Mouse (Mus musculus): ENCODE results near the gene Gm20388. TPM values are rescaled to one million over a fixed set of nuclear protein-coding genes. Genes with fewer than 3 reads are reported as not detected.

Gene Gm20388
- polyA plus RNA-seq, 1 experiment from 2014 or later = not detected

DNA sequence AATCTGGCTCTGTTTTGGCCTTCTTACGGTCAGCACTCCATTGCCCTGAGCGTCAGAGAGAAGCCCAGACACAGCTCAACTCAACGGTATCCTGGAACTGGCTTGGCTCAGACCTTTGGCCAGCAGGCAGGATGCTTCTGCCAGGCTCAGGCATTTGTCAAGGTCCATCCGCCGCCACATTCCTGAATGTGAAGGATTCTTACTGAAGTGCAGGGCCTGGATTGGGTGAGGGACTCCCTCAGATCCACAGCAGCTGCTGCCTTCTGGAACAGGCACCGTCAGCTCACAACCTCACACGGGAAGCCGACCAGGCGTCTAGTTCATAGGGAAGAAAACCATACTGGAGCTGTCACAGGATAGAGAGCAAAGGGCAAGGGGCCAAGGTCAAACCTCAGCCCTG, 1436.2 kb downstream of the Gm20388 start:
- H3K4me1 ChIP-seq = no peaks in the 10 kb centered on the region
- H3K9ac ChIP-seq (replicated peaks) = no peak overlapping the region
- no peaks in the 10 kb centered on the region for H3K36me3 ChIP-seq
- no peak for ATAC-seq (replicated peaks)
- H3K27ac ChIP-seq (replicated peaks) = no peak overlapping the region
- no peak overlapping the region for H3K4me2 ChIP-seq (replicated peaks)
- H3K9me3 ChIP-seq = no peaks in the 10 kb centered on the region
- 77% methylated on average over 9 of the region's 9 CpGs for WGBS
- H3K4me3 ChIP-seq = no peak overlapping the region
- H3K27me3 ChIP-seq = no peaks in the 10 kb centered on the region

DNA sequence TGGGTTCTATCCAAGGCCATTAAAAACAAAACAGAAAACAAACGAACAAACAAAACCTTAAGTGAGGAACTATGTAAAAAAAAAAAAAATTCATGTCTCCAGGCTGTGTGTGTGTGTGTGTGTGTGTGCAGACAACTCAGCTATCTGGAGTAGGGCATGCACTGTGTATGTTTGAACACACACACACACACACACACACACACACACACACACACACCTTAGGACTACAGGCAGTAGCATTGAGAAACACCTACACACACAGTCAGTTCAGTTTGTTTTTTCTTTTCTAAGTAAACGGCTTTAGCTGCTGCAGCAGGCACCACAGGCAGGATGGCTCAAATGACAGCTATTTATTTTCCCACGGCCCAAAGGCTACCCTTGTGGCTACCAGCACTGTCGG, 1438.4 kb downstream of the Gm20388 start:
- Histone ChIP-seq H3K27me3 (no peaks in the 10 kb centered on the region), H3K4me3 (no peak overlapping the region), H3K4me1 (no peaks in the 10 kb centered on the region), H3K27ac (replicated peaks) (no peak overlapping the region), H3K4me2 (replicated peaks) (no peak overlapping the region), H3K36me3 (no peaks in the 10 kb centered on the region), H3K9ac (replicated peaks) (no peak overlapping the region), H3K9me3 (no peaks in the 10 kb centered on the region)
- 55% methylated on average over 4 of the region's 4 CpGs for WGBS
- no peak for ATAC-seq (replicated peaks)

DNA sequence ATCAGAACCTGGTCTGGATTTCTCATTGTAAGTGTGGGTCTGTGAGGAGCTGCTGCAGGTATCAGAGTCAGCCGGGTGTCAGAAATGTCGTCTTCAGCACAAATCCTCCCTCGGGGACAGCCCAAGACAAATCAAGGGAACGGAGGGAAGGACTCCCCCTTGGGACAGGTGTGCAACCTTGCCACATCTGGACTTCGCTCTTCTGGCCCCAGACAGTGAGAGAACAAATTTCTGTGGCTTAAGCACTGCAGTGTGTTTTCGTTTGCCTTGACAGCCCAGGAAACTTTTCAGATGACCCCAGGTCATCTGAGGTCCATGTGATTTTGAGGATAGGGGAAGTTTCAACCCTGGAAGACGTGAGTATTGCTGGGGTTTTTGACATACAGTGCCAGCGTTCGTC, 1440.2 kb downstream of the Gm20388 start:
- Histone ChIP-seq H3K4me1 (no peaks in the 10 kb centered on the region), H3K27ac (replicated peaks) (no peak overlapping the region), H3K9ac (replicated peaks) (no peak overlapping the region)

DNA sequence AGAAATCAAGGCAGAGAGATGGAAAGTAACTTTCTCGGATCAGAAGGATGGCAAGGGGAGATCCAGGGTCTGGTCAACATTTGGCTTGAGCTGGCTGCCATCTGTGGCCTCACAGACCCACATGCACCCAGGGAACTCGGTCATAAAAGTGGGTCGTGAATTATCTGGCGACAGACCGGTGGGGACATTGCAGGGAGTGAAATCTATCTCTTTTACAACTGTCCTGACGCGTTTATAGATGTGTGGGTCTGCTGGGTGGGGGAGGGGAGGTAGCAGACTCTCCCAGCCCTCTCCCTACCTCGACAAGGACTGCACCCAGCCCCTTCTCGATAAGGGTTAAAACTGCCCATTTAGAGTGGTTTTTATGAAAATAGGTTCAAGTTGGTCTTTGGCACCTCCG, 1444.2 kb downstream of the Gm20388 start:
- Histone ChIP-seq H3K27me3 (no peaks in the 10 kb centered on the region), H3K36me3 (no peaks in the 10 kb centered on the region), H3K4me1 (peaks cover 10% of the 10 kb centered on the region), H3K9ac (replicated peaks) (no peak overlapping the region), H3K27ac (replicated peaks) (no peak overlapping the region), H3K9me3 (no peaks in the 10 kb centered on the region), H3K4me2 (replicated peaks) (no peak overlapping the region), H3K4me3 (no peak overlapping the region)
- 84% methylated on average over 10 of the region's 10 CpGs for WGBS
- ATAC-seq (replicated peaks) = no peak

More for the DNA sequence above, 1440.2 kb downstream of the Gm20388 start:
- no peak for ATAC-seq (replicated peaks)
- no peak overlapping the region for H3K4me3 ChIP-seq
- H3K27me3 ChIP-seq = no peaks in the 10 kb centered on the region
- H3K36me3 ChIP-seq = no peaks in the 10 kb centered on the region
- 85% methylated on average over 9 of the region's 9 CpGs for WGBS
- H3K4me2 ChIP-seq (replicated peaks) = no peak overlapping the region
- H3K9me3 ChIP-seq = no peaks in the 10 kb centered on the region

DNA sequence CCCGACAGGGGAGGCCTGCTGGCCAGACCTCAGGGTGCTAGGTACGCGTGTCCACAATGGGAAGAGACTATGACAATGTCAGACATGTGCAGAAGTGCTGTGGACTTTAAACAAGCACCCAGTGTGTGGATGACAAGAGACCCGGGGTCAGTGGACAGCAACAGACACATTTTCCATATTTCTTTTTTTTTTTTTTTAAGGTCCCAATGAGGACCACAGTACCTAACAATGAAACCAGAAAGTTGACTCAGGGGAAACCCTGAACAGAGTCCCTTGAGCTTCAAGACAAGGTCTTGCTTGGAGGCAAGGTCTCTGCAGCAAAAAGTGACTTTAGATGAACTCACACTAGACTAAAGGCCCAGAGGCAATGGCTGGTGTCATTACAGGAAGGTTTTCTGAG, 1446.8 kb downstream of the Gm20388 start:
- Histone ChIP-seq H3K4me2 (replicated peaks) (no peak overlapping the region), H3K9me3 (no peaks in the 10 kb centered on the region), H3K4me3 (no peak overlapping the region), H3K9ac (replicated peaks) (no peak overlapping the region), H3K36me3 (no peaks in the 10 kb centered on the region), H3K27ac (replicated peaks) (no peak overlapping the region), H3K27me3 (no peaks in the 10 kb centered on the region), H3K4me1 (peaks cover 10% of the 10 kb centered on the region)
- no peak for ATAC-seq (replicated peaks)
- WGBS = 93% methylated on average over 4 of the region's 4 CpGs

DNA sequence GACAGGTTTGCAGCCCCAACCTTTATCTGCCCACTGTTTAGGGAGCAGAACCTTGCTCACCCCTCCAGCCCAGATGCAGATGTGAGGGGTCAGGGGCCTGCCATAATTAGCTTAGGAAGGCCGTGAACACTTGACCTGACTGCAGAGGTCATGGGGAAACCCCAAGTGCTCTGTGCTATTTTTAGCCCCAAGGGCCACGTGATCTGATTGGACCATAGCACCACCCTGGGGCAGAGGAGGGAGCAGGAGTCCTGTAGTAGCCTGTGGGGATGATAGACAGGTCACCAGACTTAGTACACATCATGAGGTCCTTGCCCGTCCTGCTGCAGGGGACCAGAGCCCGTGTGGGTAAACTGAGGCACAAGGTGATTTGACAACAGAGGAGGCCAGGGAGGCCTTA, 1448.0 kb downstream of the Gm20388 start:
- no peak for ATAC-seq (replicated peaks)
- Histone ChIP-seq H3K27me3 (no peaks in the 10 kb centered on the region), H3K4me1 (peaks cover 10% of the 10 kb centered on the region), H3K9me3 (no peaks in the 10 kb centered on the region), H3K4me3 (no peak overlapping the region), H3K27ac (replicated peaks) (no peak overlapping the region), H3K4me2 (replicated peaks) (no peak overlapping the region), H3K36me3 (no peaks in the 10 kb centered on the region), H3K9ac (replicated peaks) (no peak overlapping the region)
- 67% methylated on average over 4 of the region's 4 CpGs for WGBS

DNA sequence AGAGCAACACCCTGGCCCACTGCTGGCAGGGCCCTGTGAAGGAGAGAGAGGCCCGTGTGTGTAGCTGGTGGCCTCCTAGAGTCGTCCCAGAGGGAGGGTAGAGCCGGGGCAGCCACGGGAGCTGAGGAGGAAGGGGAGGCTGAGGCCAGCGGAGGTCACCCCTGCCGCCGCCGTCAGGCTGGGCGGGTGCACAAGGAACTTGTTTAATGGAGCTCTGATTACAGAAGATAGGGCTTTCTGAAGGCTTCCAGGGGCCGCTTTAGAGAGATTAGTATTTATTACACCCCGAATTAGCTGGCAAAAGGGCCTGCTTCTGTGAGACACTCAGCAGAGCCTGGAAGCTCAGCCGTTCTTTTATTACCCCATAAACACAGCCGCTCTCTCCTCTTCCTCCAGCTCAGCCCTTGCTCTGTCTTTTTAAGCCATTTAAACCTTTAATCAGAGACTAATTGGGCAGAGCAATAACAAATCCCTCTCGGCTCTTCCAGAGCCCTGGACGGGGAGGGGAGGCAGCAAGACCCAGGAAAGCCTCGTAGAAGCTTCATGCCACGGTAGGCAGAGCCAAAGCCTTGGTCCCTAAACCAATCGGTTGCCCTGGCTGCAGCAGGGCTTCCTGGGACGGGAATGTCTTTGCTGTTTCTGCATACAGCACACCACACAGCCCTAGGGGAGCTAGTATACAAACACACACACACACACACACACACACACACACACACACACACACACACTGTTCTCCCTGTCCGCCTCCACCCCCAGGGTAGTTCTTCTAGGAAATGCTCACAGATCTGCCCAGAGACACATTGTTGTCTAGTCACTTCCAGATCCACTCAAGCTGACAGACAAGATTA, 1448.7 kb downstream of the Gm20388 start:
- Histone ChIP-seq H3K4me2 (replicated peaks) (no peak overlapping the region), H3K9ac (replicated peaks) (no peak overlapping the region; the same call in 1 of the 2 replicates), H3K9me3 (no peaks in the 10 kb centered on the region), H3K4me1 (peaks cover 10% of the 10 kb centered on the region), H3K27ac (replicated peaks) (peak overlapping the region; percentile 33; the same call in 1 of the 2 replicates), H3K36me3 (no peaks in the 10 kb centered on the region), H3K27me3 (no peaks in the 10 kb centered on the region), H3K4me3 (no peak overlapping the region)
- no peak for ATAC-seq (replicated peaks)
- WGBS = 6% methylated on average over 20 of the region's 20 CpGs

DNA sequence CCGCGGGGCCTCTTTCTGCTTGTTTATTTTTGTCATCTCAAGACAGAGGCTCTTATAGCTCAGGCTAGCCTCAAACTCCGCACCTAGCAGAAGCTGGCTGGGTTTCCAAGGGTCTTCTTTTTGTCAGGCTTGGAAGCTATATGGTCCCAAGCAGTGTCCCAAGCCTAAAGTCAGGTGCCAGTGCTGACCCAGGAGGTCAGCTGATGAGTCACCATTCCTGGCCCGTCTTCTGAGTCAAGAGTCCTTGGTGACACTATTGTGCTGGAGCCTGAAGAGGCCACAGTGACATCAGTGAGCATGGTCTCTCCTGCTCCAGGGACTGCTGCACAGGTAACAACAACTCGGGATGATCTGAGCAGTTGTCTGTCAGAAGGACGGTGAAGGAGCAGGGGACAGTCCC, 1449.4 kb downstream of the Gm20388 start:
- no peak overlapping the region for H3K9ac ChIP-seq (replicated peaks)
- H3K4me1 ChIP-seq = peaks cover 10% of the 10 kb centered on the region
- no peak overlapping the region for H3K4me2 ChIP-seq (replicated peaks)
- no peaks in the 10 kb centered on the region for H3K36me3 ChIP-seq
- WGBS = 72% methylated on average over 6 of the region's 6 CpGs
- H3K9me3 ChIP-seq = no peaks in the 10 kb centered on the region
- ATAC-seq (replicated peaks) = no peak
- H3K27ac ChIP-seq (replicated peaks) = no peak overlapping the region
- H3K4me3 ChIP-seq = no peak overlapping the region
- no peaks in the 10 kb centered on the region for H3K27me3 ChIP-seq

DNA sequence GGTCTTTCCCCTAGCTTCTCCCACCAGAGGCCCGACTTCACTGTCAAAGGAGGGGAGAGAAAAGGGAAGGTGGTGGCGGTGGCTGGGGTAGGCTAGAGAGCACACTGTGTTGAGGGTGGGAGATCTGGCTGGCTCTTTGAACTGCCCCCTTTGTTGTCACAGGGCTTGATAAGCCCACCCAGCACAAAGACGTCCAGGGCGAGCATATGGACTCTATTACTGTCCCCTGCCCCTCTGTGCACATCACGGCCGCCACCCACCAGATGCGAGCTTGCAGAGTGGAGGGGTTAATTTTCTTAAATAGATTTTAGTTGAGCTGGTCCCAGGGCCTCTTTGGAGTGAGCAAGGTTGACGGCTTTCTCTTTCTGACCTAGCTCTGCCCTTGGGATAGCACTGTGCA, 1450.5 kb downstream of the Gm20388 start:
- Histone ChIP-seq H3K9me3 (no peaks in the 10 kb centered on the region), H3K9ac (replicated peaks) (no peak overlapping the region), H3K4me2 (replicated peaks) (no peak overlapping the region), H3K36me3 (no peaks in the 10 kb centered on the region), H3K27me3 (no peaks in the 10 kb centered on the region), H3K4me1 (peaks cover 10% of the 10 kb centered on the region), H3K4me3 (no peak overlapping the region), H3K27ac (replicated peaks) (no peak overlapping the region)
- WGBS = 75% methylated on average over 8 of the region's 8 CpGs
- no peak for ATAC-seq (replicated peaks)

DNA sequence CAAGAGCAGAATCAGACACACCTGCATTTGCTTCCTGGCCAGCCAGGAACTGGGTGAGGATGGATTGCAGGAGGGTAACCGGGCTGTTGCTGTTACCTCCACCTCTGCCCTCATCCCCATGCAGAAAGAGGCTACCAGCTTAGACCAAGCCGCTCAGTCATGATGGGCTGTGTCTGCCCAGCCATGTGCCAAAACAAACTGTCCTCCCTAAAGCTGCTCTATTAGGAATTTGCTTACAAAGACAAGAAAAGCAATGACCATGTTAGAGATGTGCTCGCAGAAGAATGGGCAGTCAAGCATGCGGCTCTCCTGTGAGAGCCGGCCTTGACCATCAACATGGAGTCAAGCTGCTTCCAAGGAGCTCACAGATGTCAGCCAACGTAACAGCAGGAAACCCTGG, 1454.0 kb downstream of the Gm20388 start:
- WGBS = 85% methylated on average over 6 of the region's 6 CpGs
- no peaks in the 10 kb centered on the region for H3K36me3 ChIP-seq
- no peak overlapping the region for H3K27ac ChIP-seq (replicated peaks)
- no peaks in the 10 kb centered on the region for H3K27me3 ChIP-seq
- H3K4me3 ChIP-seq = no peak overlapping the region
- no peak for ATAC-seq (replicated peaks)
- H3K9ac ChIP-seq (replicated peaks) = no peak overlapping the region
- H3K4me2 ChIP-seq (replicated peaks) = no peak overlapping the region
- H3K9me3 ChIP-seq = no peaks in the 10 kb centered on the region
- H3K4me1 ChIP-seq = peaks cover 3% of the 10 kb centered on the region

DNA sequence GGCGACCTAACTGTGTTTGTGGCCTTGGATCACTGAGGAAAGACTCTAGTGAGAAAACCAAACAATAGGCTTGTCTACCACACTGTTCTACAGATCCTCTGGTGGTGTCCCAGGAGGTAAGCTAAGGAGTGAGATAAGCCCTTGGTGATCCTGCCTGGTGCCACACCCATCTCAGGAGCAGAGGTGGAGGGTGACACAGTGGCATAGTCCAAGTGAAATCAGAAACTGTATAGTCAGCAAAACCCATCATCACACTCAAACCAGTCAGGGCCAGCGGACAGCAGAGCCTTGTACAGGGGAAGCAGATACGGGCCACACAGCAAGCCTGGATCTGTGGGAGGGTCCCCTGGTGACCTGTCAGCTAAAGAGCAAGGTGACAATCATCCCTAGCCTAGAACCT, 1454.5 kb downstream of the Gm20388 start:
- no peaks in the 10 kb centered on the region for H3K36me3 ChIP-seq

DNA sequence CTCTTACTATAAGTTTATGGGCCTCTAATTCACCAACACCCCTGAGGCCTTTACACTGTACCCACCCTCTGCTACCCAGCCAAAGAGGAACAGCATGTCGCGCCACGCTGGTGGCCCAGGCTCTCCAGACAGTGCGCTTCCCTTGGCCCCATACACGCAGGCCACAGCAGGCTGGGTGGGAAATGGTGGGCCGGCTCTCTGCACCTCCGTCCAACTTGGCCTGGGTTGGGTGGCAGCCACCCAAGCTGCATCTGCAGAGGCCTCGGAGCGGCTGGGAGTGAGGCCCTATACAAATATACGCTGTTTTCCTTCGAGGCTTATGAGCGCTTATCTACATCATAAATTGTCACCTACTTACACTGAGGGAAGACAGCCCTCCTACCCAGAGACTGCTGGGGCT, 1456.0 kb downstream of the Gm20388 start:
- no peak overlapping the region for H3K4me3 ChIP-seq
- H3K36me3 ChIP-seq = no peaks in the 10 kb centered on the region
- H3K27me3 ChIP-seq = no peaks in the 10 kb centered on the region
- no peaks in the 10 kb centered on the region for H3K9me3 ChIP-seq
- no peak overlapping the region for H3K27ac ChIP-seq (replicated peaks)
- ATAC-seq (replicated peaks) = no peak
- 94% methylated on average over 12 of the region's 12 CpGs for WGBS
- no peaks in the 10 kb centered on the region for H3K4me1 ChIP-seq
- no peak overlapping the region for H3K4me2 ChIP-seq (replicated peaks)
- no peak overlapping the region for H3K9ac ChIP-seq (replicated peaks)

More for the DNA sequence above, 1454.5 kb downstream of the Gm20388 start:
- H3K27me3 ChIP-seq = no peaks in the 10 kb centered on the region
- no peaks in the 10 kb centered on the region for H3K9me3 ChIP-seq
- no peak overlapping the region for H3K4me2 ChIP-seq (replicated peaks)
- no peak for ATAC-seq (replicated peaks)
- no peak overlapping the region for H3K4me3 ChIP-seq
- H3K27ac ChIP-seq (replicated peaks) = no peak overlapping the region
- H3K4me1 ChIP-seq = no peaks in the 10 kb centered on the region
- 78% methylated on average over 3 of the region's 3 CpGs for WGBS
- H3K9ac ChIP-seq (replicated peaks) = no peak overlapping the region

DNA sequence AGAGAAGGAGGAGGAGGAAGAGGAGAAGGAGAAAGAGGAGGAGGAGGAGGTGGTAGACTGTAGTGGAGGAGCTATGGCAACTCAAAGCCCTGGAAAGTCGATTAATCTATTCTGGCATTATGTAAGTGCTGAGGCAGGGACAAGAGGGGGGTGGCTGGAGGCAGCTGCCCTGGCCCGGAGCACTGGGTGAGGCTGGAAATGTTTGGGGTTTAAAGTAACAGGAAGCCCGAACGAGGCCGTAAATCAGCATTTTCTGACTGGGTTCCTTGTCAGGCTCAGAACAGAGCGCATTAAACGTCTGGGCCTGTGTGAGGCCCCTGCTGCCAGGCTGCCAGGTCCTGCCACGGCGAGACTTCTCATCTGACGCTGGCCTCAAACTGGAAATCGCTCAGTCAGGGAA, 1458.2 kb downstream of the Gm20388 start:
- 63% methylated on average over 11 of the region's 11 CpGs for WGBS

More for the DNA sequence above, 1458.2 kb downstream of the Gm20388 start:
- no peaks in the 10 kb centered on the region for H3K36me3 ChIP-seq
- H3K4me2 ChIP-seq (replicated peaks) = no peak overlapping the region
- H3K27ac ChIP-seq (replicated peaks) = no peak overlapping the region
- no peaks in the 10 kb centered on the region for H3K4me1 ChIP-seq
- no peak overlapping the region for H3K4me3 ChIP-seq
- no peaks in the 10 kb centered on the region for H3K27me3 ChIP-seq
- ATAC-seq (replicated peaks) = no peak
- H3K9me3 ChIP-seq = no peaks in the 10 kb centered on the region
- H3K9ac ChIP-seq (replicated peaks) = no peak overlapping the region

Data from forebrain, embryonic 15.5 days (tissue).